Mouse (Mus musculus) kidney, adult 2 months (tissue): ENCODE results near the gene 1700003E16Rik. TPM values are rescaled to one million over a fixed set of nuclear protein-coding genes. Genes with fewer than 3 reads are reported as not detected.
"Not testable (repeated sequence)": the region's sequence is repeated elsewhere in the genome, so short reads cannot be mapped to it uniquely, and the experiment has no call there.

Experiments used
- DNase-seq: peaks from one replicate; pipeline ENCODE4 v3.0.0; 2021
- H3K27ac ChIP-seq: fragments of 200-500 bp; 2 replicates; pipeline ENCODE4 v1.5.1; 2012; ENCODE audit warnings: low read depth, low read length, control low read depth, inconsistent platforms; ENCODE audit not compliant: insufficient read depth
- H3K27me3 ChIP-seq: fragments of 200-500 bp; replicated peaks from 2 replicates; pipeline ENCODE4 v1.6.1; 2012; ENCODE audit warnings: mild to moderate bottlenecking, moderate library complexity, low read length, inconsistent platforms; ENCODE audit not compliant: control insufficient read depth, insufficient read depth
- H3K36me3 ChIP-seq: fragments of 200-500 bp; 2 replicates; pipeline ENCODE4 v1.6.1; 2012; ENCODE audit warnings: mild to moderate bottlenecking, moderate library complexity, low read length, inconsistent platforms; ENCODE audit not compliant: control insufficient read depth, insufficient read depth
- H3K4me1 ChIP-seq: fragments of 200-500 bp; 2 replicates; pipeline ENCODE4 v1.6.1; 2011; ENCODE audit warnings: low read length; ENCODE audit not compliant: control insufficient read depth, insufficient read depth
- H3K4me3 ChIP-seq: fragments of 200-500 bp; 2 replicates; pipeline ENCODE4 v1.5.1; 2011; ENCODE audit warnings: mild to moderate bottlenecking, low read depth, low read length, control low read depth; ENCODE audit not compliant: insufficient read depth
- CTCF ChIP-seq: fragments of 200-500 bp; conservative IDR thresholded peaks from 2 replicates; pipeline ENCODE4 v1.5.1; 2011; ENCODE audit warnings: low read depth, mild to moderate bottlenecking, control low read depth, low read length, moderate library complexity, mixed read lengths; ENCODE audit not compliant: insufficient read depth, insufficient read length
- POLR2A ChIP-seq: fragments of 200-500 bp; IDR thresholded peaks from one replicate; pipeline ENCODE4 v1.6.1; 2011; ENCODE audit warnings: low read depth, low read length, control low read depth
- WGBS: fragments of 180-500 bp; shearing (Covaris S2); methylation state at CpG from one replicate; pipeline ENCODE4 v1.1.7; 2018; 5-methylcytosine and 5-hydroxymethylcytosine counted together
- polyA plus RNA-seq: library from polyadenylated mRNA; depleted of rRNA; stranded (reverse); fragments of >200 nt; gene quantifications from 2 replicates; pipeline ENCODE4 v1.2.3, GENCODE M21; 2012

The 1700003E16Rik gene
- polyA plus RNA-seq, 1 experiment, result 1.6 TPM

GRCm38 (mm10) chr6:83145805-83146204, 10.4 kb upstream of the 1700003E16Rik start:
- no peak for TF ChIP-seq CTCF
- TF ChIP-seq POLR2A, result no peak
- Histone ChIP-seq H3K4me1 (no peaks in the 10 kb centered on the region), H3K36me3 (no peaks in the 10 kb centered on the region), H3K27me3 (no peaks in the 10 kb centered on the region), H3K4me3 (no peak overlapping the region), H3K27ac (no peak overlapping the region)
- 70% methylated on average over 9 of the region's 9 CpGs for WGBS
- DNase-seq, result no peak

- no peak overlapping the region for H3K4me3 ChIP-seq
- no peaks in the 10 kb centered on the region for H3K4me1 ChIP-seq
- H3K27me3 ChIP-seq, result no peaks in the 10 kb centered on the region
- no peak overlapping the region for H3K27ac ChIP-seq
- H3K36me3 ChIP-seq, result no peaks in the 10 kb centered on the region
- DNase-seq, result no peak
- TF ChIP-seq POLR2A (no peak), CTCF (no peak)
- WGBS, result 54% methylated on average over 7 of the region's 7 CpGs
Measured at GRCm38 (mm10) chr6:83147280-83147679, 8.9 kb upstream of the 1700003E16Rik start.

GRCm38 (mm10) chr6:83151721-83152120, 4.5 kb upstream of the 1700003E16Rik start:
- no peaks in the 10 kb centered on the region for H3K27me3 ChIP-seq
- H3K27ac ChIP-seq, result no peak overlapping the region
- H3K4me1 ChIP-seq, result no peaks in the 10 kb centered on the region
- TF ChIP-seq CTCF (no peak), POLR2A (no peak)
- H3K36me3 ChIP-seq, result no peaks in the 10 kb centered on the region
- no peak for DNase-seq
- no peak overlapping the region for H3K4me3 ChIP-seq
- 65% methylated on average over 8 of the region's 8 CpGs for WGBS

GRCm38 (mm10) chr6:83153038-83153437, 3.2 kb upstream of the 1700003E16Rik start:
- TF ChIP-seq CTCF (no peak), POLR2A (no peak)
- Histone ChIP-seq H3K36me3 (no peaks in the 10 kb centered on the region), H3K4me1 (no peaks in the 10 kb centered on the region), H3K27me3 (no peaks in the 10 kb centered on the region), H3K27ac (no peak overlapping the region), H3K4me3 (no peak overlapping the region)
- no peak for DNase-seq
- 79% methylated on average over 12 of the region's 12 CpGs for WGBS

GRCm38 (mm10) chr6:83153485-83153884, 2.7 kb upstream of the 1700003E16Rik start:
- Histone ChIP-seq H3K4me1 (no peaks in the 10 kb centered on the region), H3K4me3 (no peak overlapping the region), H3K36me3 (no peaks in the 10 kb centered on the region), H3K27ac (no peak overlapping the region), H3K27me3 (no peaks in the 10 kb centered on the region)
- no peak for DNase-seq
- WGBS, result 59% methylated on average over 5 of the region's 5 CpGs
- no peak for TF ChIP-seq POLR2A
- TF ChIP-seq CTCF, result no peak

- no peaks in the 10 kb centered on the region for H3K27me3 ChIP-seq
- H3K36me3 ChIP-seq, result no peaks in the 10 kb centered on the region
- H3K4me1 ChIP-seq, result no peaks in the 10 kb centered on the region
- no peak for TF ChIP-seq POLR2A
- TF ChIP-seq CTCF, result no peak
- no peak overlapping the region for H3K27ac ChIP-seq
- H3K4me3 ChIP-seq, result peak overlapping the region; percentile 68
- DNase-seq, result no peak
- WGBS, result 13% methylated on average over 23 of the region's 23 CpGs
Measured at GRCm38 (mm10) chr6:83155552-83156238, 509 bp upstream of the 1700003E16Rik start.

- peak; percentile 33 for DNase-seq
- 0 out of 2 replicates have a peak, but pooled peaks have one; percentile 3 for TF ChIP-seq CTCF
- H3K36me3 ChIP-seq, H3K4me3 ChIP-seq, H3K4me1 ChIP-seq, H3K27ac ChIP-seq, H3K27me3 ChIP-seq: not testable (repeated sequence)
- 20% methylated on average over 3 of the region's 3 CpGs for WGBS
Measured at GRCm38 (mm10) chr6:83159456-83159855, 3.3 kb downstream of the 1700003E16Rik start.
